Mouse (Mus musculus) brain, embryonic 14.5 days (tissue): ENCODE results near the gene Rnaseh2a. TPM values are rescaled to one million over a fixed set of nuclear protein-coding genes. Genes with fewer than 3 reads are reported as not detected.

Source experiments
- DNase-seq: peaks from one replicate; pipeline ENCODE4 v3.0.0-alpha.2; 2011; ENCODE audit warnings: low read depth
- CTCF ChIP-seq: fragments of 200-500 bp; IDR thresholded peaks from 2 replicates; pipeline ENCODE4 v1.5.1; 2012; ENCODE audit warnings: inconsistent platforms, mild to moderate bottlenecking, moderate library complexity, borderline replicate concordance; ENCODE audit not compliant: insufficient read depth, insufficient read length; ENCODE audit errors: extremely low read depth
- POLR2A ChIP-seq: fragments of 200-500 bp; IDR thresholded peaks from 2 replicates; pipeline ENCODE4 v1.6.1; 2012; ENCODE audit warnings: mild to moderate bottlenecking, inconsistent platforms, borderline replicate concordance; ENCODE audit not compliant: poor library complexity, insufficient read depth, insufficient read length, severe bottlenecking; ENCODE audit errors: extremely low read depth
- polyA plus RNA-seq: library from polyadenylated mRNA; depleted of rRNA; stranded (reverse); fragments of >200 nt; gene quantifications from 2 replicates; pipeline ENCODE4 v1.2.3, GENCODE M21; 2012

Rnaseh2a gene
- polyA plus RNA-seq, 1 experiment: 41.8 TPM

GRCm38 (mm10) chr8:84990836-84991235 is 21.3 kb upstream of the Rnaseh2a start:
- DNase-seq: no peak

GRCm38 (mm10) chr8:84990349-84990748 is 20.8 kb upstream of the Rnaseh2a start, which contains the start of gene Hook2:
Gene Hook2 (plus strand): TSS chr8:84990603.
- peak; percentile 99 for DNase-seq

More at GRCm38 (mm10) chr8:84990836-84991235, 21.3 kb upstream of the Rnaseh2a start:
- TF ChIP-seq CTCF (no peak), POLR2A (no peak)

GRCm38 (mm10) chr8:84989810-84990209 is 20.2 kb upstream of the Rnaseh2a start:
- DNase-seq: peak; percentile 94
- TF ChIP-seq POLR2A (0 out of 2 replicates have a peak, but pooled peaks have one; percentile 4), CTCF (peak; percentile 90)

More at GRCm38 (mm10) chr8:84990349-84990748, 20.8 kb upstream of the Rnaseh2a start, which contains the start of gene Hook2:
- TF ChIP-seq CTCF: peak; percentile 94
- TF ChIP-seq POLR2A: peak; percentile 61

GRCm38 (mm10) chr8:84989311-84989731 is 19.8 kb upstream of the Rnaseh2a start:
- TF ChIP-seq POLR2A (no peak), CTCF (no peak)
- no peak for DNase-seq

DNA sequence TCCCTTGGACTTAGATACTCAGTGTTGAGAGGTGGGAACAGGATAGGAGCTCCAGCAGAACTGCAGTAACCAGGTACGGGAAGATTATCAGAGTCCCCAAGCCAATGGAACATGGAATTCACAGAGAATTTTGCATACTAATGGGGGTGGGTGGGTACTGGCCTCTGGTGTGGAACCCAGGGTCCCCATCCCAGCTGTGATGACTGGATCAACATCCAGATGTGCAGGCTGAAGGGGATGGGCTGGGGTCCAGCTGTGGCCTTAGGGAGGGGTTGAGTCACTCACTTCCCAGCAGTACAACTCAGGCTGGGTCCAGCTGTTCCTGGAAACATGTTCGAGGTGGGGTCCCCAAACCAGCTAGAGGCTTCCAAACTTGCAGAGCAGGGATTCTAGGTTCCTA is 18.3 kb upstream of the Rnaseh2a start:
- no peak for DNase-seq
- TF ChIP-seq CTCF: no peak
- no peak for TF ChIP-seq POLR2A

GRCm38 (mm10) chr8:84987388-84987787 is 17.8 kb upstream of the Rnaseh2a start:
- no peak for DNase-seq
- TF ChIP-seq CTCF (no peak), POLR2A (no peak)

DNA sequence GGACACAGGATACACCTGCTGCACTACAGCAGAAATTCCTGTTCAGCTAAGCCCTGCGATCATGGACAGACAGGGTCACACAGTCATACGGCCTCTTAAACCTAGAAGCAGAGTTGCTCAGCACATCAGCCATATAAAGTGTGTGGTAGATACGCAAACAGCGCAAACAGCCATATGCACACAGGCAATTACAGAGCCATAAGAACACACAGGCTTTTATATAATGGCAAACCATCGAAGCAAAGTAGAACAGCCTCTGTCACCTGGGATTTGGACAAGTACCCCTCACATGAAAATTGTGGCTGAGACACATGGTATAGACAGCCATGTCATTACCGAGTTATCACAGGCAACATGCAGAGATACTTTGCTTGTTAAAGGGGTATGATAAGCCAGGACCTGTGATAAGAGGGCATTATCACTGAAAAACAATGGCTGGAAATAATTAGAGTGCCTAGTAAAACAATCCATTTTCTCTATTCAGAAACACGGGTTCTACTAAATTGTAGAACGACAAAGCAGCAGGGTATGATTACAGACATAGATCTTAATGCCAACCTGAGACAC is 16.9 kb upstream of the Rnaseh2a start:
- TF ChIP-seq POLR2A: no peak
- TF ChIP-seq CTCF: no peak
- DNase-seq: no peak

GRCm38 (mm10) chr8:84985684-84986378 is 16.3 kb upstream of the Rnaseh2a start:
- TF ChIP-seq POLR2A (no peak), CTCF (no peak)
- peak; percentile 93 for DNase-seq

DNA sequence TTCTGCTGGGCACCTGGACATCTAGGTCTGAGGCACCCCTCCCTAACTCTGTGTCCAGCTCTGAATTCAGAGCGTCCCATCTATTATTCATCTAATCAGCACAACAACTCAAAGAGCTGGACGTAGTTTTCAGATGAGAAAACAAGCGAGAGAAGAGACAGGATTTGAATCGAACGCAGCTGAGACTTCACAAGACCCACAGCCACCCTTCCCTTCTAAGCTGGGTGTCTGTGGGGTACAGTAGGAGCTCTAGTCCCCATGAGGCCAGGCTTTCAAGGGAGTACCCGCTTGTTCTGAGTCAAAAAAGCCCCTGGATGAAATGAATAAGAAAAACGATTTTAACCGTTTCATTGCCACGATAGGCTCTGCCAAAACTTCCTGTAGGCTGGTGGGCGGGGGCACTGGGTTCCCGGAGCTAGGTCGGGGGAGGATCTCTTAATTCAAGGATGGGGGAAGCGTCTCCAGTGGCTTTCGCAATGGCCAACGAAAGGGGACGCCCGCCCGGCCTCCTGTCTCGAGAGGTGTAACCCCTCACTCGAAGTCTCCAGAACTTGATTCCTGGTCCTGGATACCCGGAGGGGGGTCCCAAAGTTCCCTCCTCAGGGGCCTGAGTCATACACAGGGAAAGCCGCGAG is 15.6 kb upstream of the Rnaseh2a start:
- no peak for DNase-seq
- TF ChIP-seq CTCF (no peak), POLR2A (no peak)

DNA sequence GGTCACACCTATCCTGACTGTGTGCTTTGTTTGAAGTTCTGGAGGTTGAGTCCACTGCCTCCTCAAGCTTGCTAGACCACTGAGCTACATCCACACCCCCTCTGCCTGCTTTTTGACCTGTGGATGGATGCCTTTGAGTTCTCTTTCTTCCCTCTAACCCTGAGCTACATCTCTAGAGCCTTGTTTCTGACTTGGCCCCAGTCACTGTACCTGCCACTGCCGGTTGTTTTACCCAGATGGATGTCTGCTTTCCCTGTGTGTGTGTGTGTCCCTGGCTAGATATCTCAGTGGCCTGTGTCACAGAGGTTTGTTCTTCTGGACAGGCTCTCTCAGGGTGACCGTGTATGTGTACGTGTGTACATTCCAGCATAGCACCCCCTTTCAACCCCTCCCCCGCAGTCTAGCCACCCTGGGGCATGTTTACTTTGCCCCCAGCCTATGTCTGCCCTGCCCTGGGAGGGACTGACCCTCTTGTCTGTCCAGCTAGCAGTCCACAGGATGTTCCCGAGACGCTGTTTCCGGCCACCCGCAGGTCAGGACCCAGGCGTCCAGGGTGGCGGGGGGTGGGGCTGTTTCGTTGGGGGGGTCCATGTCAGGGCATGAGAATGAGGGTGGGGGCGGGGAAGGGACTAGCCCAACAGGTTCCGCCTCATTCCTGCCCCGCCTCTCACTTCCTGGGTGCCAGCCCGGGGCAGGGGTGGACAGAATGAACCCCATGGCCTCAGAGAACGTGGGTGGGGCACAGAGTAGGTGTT is 14.9 kb upstream of the Rnaseh2a start:
- DNase-seq: no peak
- TF ChIP-seq CTCF (no peak), POLR2A (no peak)

DNA sequence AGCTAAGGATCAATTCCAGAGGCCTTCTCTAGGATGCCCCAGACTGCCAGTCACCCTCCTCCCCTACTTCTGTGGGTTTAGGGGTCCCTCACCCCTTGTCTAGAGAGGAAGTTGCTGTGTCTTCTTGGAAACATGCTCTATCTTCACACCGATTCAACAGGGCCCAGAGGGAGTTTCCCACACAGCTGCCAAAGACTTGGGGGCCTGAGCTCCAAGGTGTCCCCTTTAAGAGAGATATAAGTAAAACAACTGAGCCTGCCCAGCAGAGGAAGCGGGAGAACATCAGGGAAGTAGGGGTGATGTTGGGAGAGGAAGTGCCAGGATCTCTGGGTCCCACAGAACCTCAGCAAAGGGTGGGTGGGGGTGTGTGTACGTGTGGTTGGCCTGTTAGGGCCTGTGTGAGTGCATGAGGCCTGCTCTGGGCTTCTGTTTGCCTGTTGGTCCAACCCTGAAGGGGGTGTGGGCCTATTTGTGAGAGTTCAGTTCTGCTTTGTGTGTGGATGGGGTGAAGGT is 13.0 kb upstream of the Rnaseh2a start:
- DNase-seq: no peak
- TF ChIP-seq POLR2A: no peak
- TF ChIP-seq CTCF: no peak
